Mouse (Mus musculus): ENCODE results near the gene Arih1. TPM values are rescaled to one million over a fixed set of nuclear protein-coding genes. Genes with fewer than 3 reads are reported as not detected.

Gene Arih1
- polyA plus RNA-seq, 1 experiment from 2014 or later = 15.4 TPM

- no peak for ATAC-seq (replicated peaks; ENCODE audit: insufficient number of reproducible peaks, low FRiP score, low TSS enrichment)
- Histone ChIP-seq H3K9ac (ENCODE audit: low read depth, low read length) (no peak overlapping the region), H3K36me3 (ENCODE audit: control insufficient read depth, insufficient read depth, low read length) (no peaks in the 10 kb centered on the region), H3K4me2 (no peak overlapping the region), H3K27ac (ENCODE audit: low read depth, low read length) (no peak overlapping the region), H3K27me3 (ENCODE audit: control insufficient read depth, insufficient read depth, low read length) (no peaks in the 10 kb centered on the region), H3K4me1 (ENCODE audit: control insufficient read depth, insufficient read depth, low read length) (peaks cover 5% of the 10 kb centered on the region), H3K9me3 (replicated peaks; ENCODE audit: control insufficient read depth, low read length) (no peaks in the 10 kb centered on the region), H3K4me3 (ENCODE audit: low read depth, low read length) (no peak overlapping the region)
- WGBS (ENCODE audit: insufficient replicate concordance) = 37% methylated on average over 1 of the region's 1 CpGs
Observed at GRCm38 (mm10) chr9:59482419-59482818, 4.0 kb downstream of the Arih1 start.

GRCm38 (mm10) chr9:59476617-59477016 lies 9.8 kb downstream of the Arih1 start:
- H3K9me3 ChIP-seq (replicated peaks; ENCODE audit: control insufficient read depth, low read length) = no peaks in the 10 kb centered on the region
- no peak overlapping the region for H3K9ac ChIP-seq (ENCODE audit: low read depth, low read length)
- H3K4me2 ChIP-seq = no peak overlapping the region
- no peak for ATAC-seq (replicated peaks; ENCODE audit: insufficient number of reproducible peaks, low FRiP score, low TSS enrichment)
- no peaks in the 10 kb centered on the region for H3K36me3 ChIP-seq (ENCODE audit: control insufficient read depth, insufficient read depth, low read length)
- no peak overlapping the region for H3K27ac ChIP-seq (ENCODE audit: low read depth, low read length)
- whole genome bisulfite sequencing (ENCODE audit: insufficient replicate concordance) = 94% methylated on average over 2 of the region's 2 CpGs
- H3K4me1 ChIP-seq (ENCODE audit: control insufficient read depth, insufficient read depth, low read length) = no peaks in the 10 kb centered on the region; the same call in 1 of the 2 replicates
- H3K4me3 ChIP-seq (ENCODE audit: low read depth, low read length) = no peak overlapping the region
- no peaks in the 10 kb centered on the region for H3K27me3 ChIP-seq (ENCODE audit: control insufficient read depth, insufficient read depth, low read length)

GRCm38 (mm10) chr9:59474838-59475237 lies 11.6 kb downstream of the Arih1 start:
- Histone ChIP-seq H3K4me2 (no peak overlapping the region), H3K4me1 (ENCODE audit: control insufficient read depth, insufficient read depth, low read length) (no peaks in the 10 kb centered on the region; the same call in 1 of the 2 replicates), H3K27ac (ENCODE audit: low read depth, low read length) (no peak overlapping the region), H3K36me3 (ENCODE audit: control insufficient read depth, insufficient read depth, low read length) (no peaks in the 10 kb centered on the region), H3K9me3 (replicated peaks; ENCODE audit: control insufficient read depth, low read length) (no peaks in the 10 kb centered on the region), H3K9ac (ENCODE audit: low read depth, low read length) (no peak overlapping the region), H3K4me3 (ENCODE audit: low read depth, low read length) (no peak overlapping the region), H3K27me3 (ENCODE audit: control insufficient read depth, insufficient read depth, low read length) (no peaks in the 10 kb centered on the region)
- no peak for ATAC-seq (replicated peaks; ENCODE audit: insufficient number of reproducible peaks, low FRiP score, low TSS enrichment)
- 85% methylated on average over 1 of the region's 1 CpGs for WGBS (ENCODE audit: insufficient replicate concordance)

- Histone ChIP-seq H3K27me3 (ENCODE audit: control insufficient read depth, insufficient read depth, low read length) (no peaks in the 10 kb centered on the region), H3K4me1 (ENCODE audit: control insufficient read depth, insufficient read depth, low read length) (no peaks in the 10 kb centered on the region; the same call in 1 of the 2 replicates), H3K4me3 (ENCODE audit: low read depth, low read length) (no peak overlapping the region), H3K36me3 (ENCODE audit: control insufficient read depth, insufficient read depth, low read length) (no peaks in the 10 kb centered on the region), H3K9ac (ENCODE audit: low read depth, low read length) (no peak overlapping the region), H3K9me3 (replicated peaks; ENCODE audit: control insufficient read depth, low read length) (no peaks in the 10 kb centered on the region), H3K4me2 (no peak overlapping the region), H3K27ac (ENCODE audit: low read depth, low read length) (no peak overlapping the region)
- no peak for ATAC-seq (replicated peaks; ENCODE audit: insufficient number of reproducible peaks, low FRiP score, low TSS enrichment)
- WGBS (ENCODE audit: insufficient replicate concordance) = 78% methylated on average over 2 of the region's 2 CpGs
Observed at GRCm38 (mm10) chr9:59473171-59473570, 13.2 kb downstream of the Arih1 start.

- no peak for ATAC-seq (replicated peaks; ENCODE audit: insufficient number of reproducible peaks, low FRiP score, low TSS enrichment)
- 82% methylated on average over 1 of the region's 1 CpGs for WGBS (ENCODE audit: insufficient replicate concordance)
- Histone ChIP-seq H3K36me3 (ENCODE audit: control insufficient read depth, insufficient read depth, low read length) (no peaks in the 10 kb centered on the region), H3K9ac (ENCODE audit: low read depth, low read length) (no peak overlapping the region), H3K4me3 (ENCODE audit: low read depth, low read length) (no peak overlapping the region), H3K27ac (ENCODE audit: low read depth, low read length) (no peak overlapping the region), H3K4me1 (ENCODE audit: control insufficient read depth, insufficient read depth, low read length) (peaks cover 3% of the 10 kb centered on the region; the same call in 1 of the 2 replicates), H3K9me3 (replicated peaks; ENCODE audit: control insufficient read depth, low read length) (no peaks in the 10 kb centered on the region), H3K27me3 (ENCODE audit: control insufficient read depth, insufficient read depth, low read length) (no peaks in the 10 kb centered on the region), H3K4me2 (no peak overlapping the region)
Observed at GRCm38 (mm10) chr9:59469446-59469845, 17.0 kb downstream of the Arih1 start.

GRCm38 (mm10) chr9:59464293-59464692 lies 22.1 kb downstream of the Arih1 start:
- Histone ChIP-seq H3K4me2 (no peak overlapping the region), H3K4me1 (ENCODE audit: control insufficient read depth, insufficient read depth, low read length) (peaks cover 7% of the 10 kb centered on the region; the same call in 1 of the 2 replicates), H3K4me3 (ENCODE audit: low read depth, low read length) (no peak overlapping the region), H3K36me3 (ENCODE audit: control insufficient read depth, insufficient read depth, low read length) (no peaks in the 10 kb centered on the region), H3K9me3 (replicated peaks; ENCODE audit: control insufficient read depth, low read length) (no peaks in the 10 kb centered on the region), H3K27ac (ENCODE audit: low read depth, low read length) (no peak overlapping the region), H3K27me3 (ENCODE audit: control insufficient read depth, insufficient read depth, low read length) (no peaks in the 10 kb centered on the region), H3K9ac (ENCODE audit: low read depth, low read length) (no peak overlapping the region)
- 47% methylated on average over 1 of the region's 1 CpGs for WGBS (ENCODE audit: insufficient replicate concordance)
- no peak for ATAC-seq (replicated peaks; ENCODE audit: insufficient number of reproducible peaks, low FRiP score, low TSS enrichment)

GRCm38 (mm10) chr9:59458997-59459510 lies 27.4 kb downstream of the Arih1 start:
- Histone ChIP-seq H3K4me1 (ENCODE audit: control insufficient read depth, insufficient read depth, low read length) (peaks cover 9% of the 10 kb centered on the region; the same call in 1 of the 2 replicates), H3K9ac (ENCODE audit: low read depth, low read length) (no peak overlapping the region), H3K36me3 (ENCODE audit: control insufficient read depth, insufficient read depth, low read length) (no peaks in the 10 kb centered on the region), H3K27me3 (ENCODE audit: control insufficient read depth, insufficient read depth, low read length) (no peaks in the 10 kb centered on the region), H3K9me3 (replicated peaks; ENCODE audit: control insufficient read depth, low read length) (no peaks in the 10 kb centered on the region), H3K27ac (ENCODE audit: low read depth, low read length) (no peak overlapping the region), H3K4me2 (no peak overlapping the region), H3K4me3 (ENCODE audit: low read depth, low read length) (no peak overlapping the region)
- WGBS (ENCODE audit: insufficient replicate concordance) = 63% methylated on average over 4 of the region's 4 CpGs
- no peak for ATAC-seq (replicated peaks; ENCODE audit: insufficient number of reproducible peaks, low FRiP score, low TSS enrichment)

GRCm38 (mm10) chr9:59458416-59458815 lies 28.0 kb downstream of the Arih1 start:
- Histone ChIP-seq H3K9me3 (replicated peaks; ENCODE audit: control insufficient read depth, low read length) (no peaks in the 10 kb centered on the region), H3K9ac (ENCODE audit: low read depth, low read length) (no peak overlapping the region), H3K4me2 (no peak overlapping the region), H3K4me3 (ENCODE audit: low read depth, low read length) (no peak overlapping the region), H3K27ac (ENCODE audit: low read depth, low read length) (no peak overlapping the region), H3K4me1 (ENCODE audit: control insufficient read depth, insufficient read depth, low read length) (peaks cover 9% of the 10 kb centered on the region; the same call in 1 of the 2 replicates), H3K36me3 (ENCODE audit: control insufficient read depth, insufficient read depth, low read length) (no peaks in the 10 kb centered on the region), H3K27me3 (ENCODE audit: control insufficient read depth, insufficient read depth, low read length) (no peaks in the 10 kb centered on the region)
- no peak for ATAC-seq (replicated peaks; ENCODE audit: insufficient number of reproducible peaks, low FRiP score, low TSS enrichment)
- WGBS (ENCODE audit: insufficient replicate concordance) = 58% methylated on average over 1 of the region's 1 CpGs

GRCm38 (mm10) chr9:59457671-59458070 lies 28.7 kb downstream of the Arih1 start:
- H3K27me3 ChIP-seq (ENCODE audit: control insufficient read depth, insufficient read depth, low read length) = no peaks in the 10 kb centered on the region
- no peaks in the 10 kb centered on the region for H3K36me3 ChIP-seq (ENCODE audit: control insufficient read depth, insufficient read depth, low read length)
- no peaks in the 10 kb centered on the region for H3K9me3 ChIP-seq (replicated peaks; ENCODE audit: control insufficient read depth, low read length)
- H3K4me3 ChIP-seq (ENCODE audit: low read depth, low read length) = no peak overlapping the region
- WGBS (ENCODE audit: insufficient replicate concordance) = 93% methylated on average over 1 of the region's 1 CpGs
- no peak overlapping the region for H3K4me2 ChIP-seq
- H3K4me1 ChIP-seq (ENCODE audit: control insufficient read depth, insufficient read depth, low read length) = peaks cover 9% of the 10 kb centered on the region; the same call in 1 of the 2 replicates
- no peak overlapping the region for H3K9ac ChIP-seq (ENCODE audit: low read depth, low read length)
- H3K27ac ChIP-seq (ENCODE audit: low read depth, low read length) = no peak overlapping the region
- no peak for ATAC-seq (replicated peaks; ENCODE audit: insufficient number of reproducible peaks, low FRiP score, low TSS enrichment)

Data from heart, embryonic 11.5 days (tissue).